Mouse (Mus musculus) G1E (cell line): ENCODE results near the gene Tmem235. TPM values are rescaled to one million over a fixed set of nuclear protein-coding genes. Genes with fewer than 3 reads are reported as not detected.

ENCODE experiments used
- ATAC-seq: 2 replicates; pipeline ENCODE4 v1.8.0; 2016; ENCODE audit warnings: mild to moderate bottlenecking; ENCODE audit not compliant: insufficient number of reproducible peaks, poor library complexity, low FRiP score, severe bottlenecking; ENCODE audit errors: extremely low read depth
- DNase-seq: peaks from one replicate; pipeline ENCODE4 v3.0.0; 2012; ENCODE audit warnings: low spot score
- H3K27me3 ChIP-seq: 2 replicates; pipeline ENCODE4 v1.6.1; 2012; ENCODE audit warnings: mild to moderate bottlenecking, low read length, inconsistent platforms; ENCODE audit not compliant: insufficient read depth
- H3K36me3 ChIP-seq: replicated peaks from 2 replicates; pipeline ENCODE3; 2012; ENCODE audit warnings: mild to moderate bottlenecking, inconsistent platforms
- H3K4me1 ChIP-seq: 2 replicates; pipeline ENCODE4 v1.6.1; 2012; ENCODE audit warnings: low read depth, low read length, inconsistent platforms, mixed read lengths; ENCODE audit not compliant: insufficient read depth
- H3K4me3 ChIP-seq: 2 replicates; pipeline ENCODE4 v1.5.1; 2012; ENCODE audit warnings: low read depth, mild to moderate bottlenecking, inconsistent platforms, low read length, moderate library complexity, mixed read lengths
- H3K9me3 ChIP-seq: replicated peaks from 2 replicates; pipeline ENCODE4 v1.6.1; 2012; ENCODE audit warnings: inconsistent platforms
- CTCF ChIP-seq: IDR thresholded peaks from 2 replicates; pipeline ENCODE4 v1.5.1; 2012; ENCODE audit warnings: low read depth, low read length, inconsistent platforms, mixed read lengths
- GATA1 ChIP-seq: IDR thresholded peaks from 2 replicates; pipeline ENCODE4 v1.6.1; 2012; ENCODE audit warnings: borderline replicate concordance, low read length, inconsistent platforms, mixed read lengths
- GATA2 ChIP-seq: IDR thresholded peaks from 2 replicates; pipeline ENCODE4 v1.6.1; 2012; ENCODE audit warnings: low read depth, low read length, inconsistent platforms, borderline replicate concordance
- POLR2AphosphoS5 ChIP-seq: IDR thresholded peaks from 2 replicates; pipeline ENCODE4 v1.6.1; 2012; ENCODE audit warnings: low read depth, low read length, inconsistent platforms; ENCODE audit not compliant: insufficient replicate concordance
- TAL1 ChIP-seq: conservative IDR thresholded peaks from 2 replicates; pipeline ENCODE4 v1.6.1; 2012; ENCODE audit warnings: low read depth, low read length, inconsistent platforms, mixed read lengths
- polyA plus RNA-seq: library from polyadenylated mRNA; stranded (reverse); fragments of >175 nt; gene quantifications from 2 replicates; pipeline ENCODE4 v1.2.3, GENCODE M21; 2012
- total RNA-seq, 2 experiments: library from RNA; stranded (forward) in 1 of 2; stranded (reverse) in 1 of 2; fragments of 200-1000 nt in 1 of 2; fragments of >200 nt in 1 of 2; fragmentation: Nextera tagmentation in 1 of 2; gene quantifications; 2 replicates each; pipeline ENCODE4 v1.2.3; 2014 to 2017

Tmem235 gene
- total and polyA plus RNA-seq, 3 experiments = not detected

- Histone ChIP-seq H3K4me3 (no peak overlapping the region), H3K27me3 (peaks cover 10% of the 10 kb centered on the region), H3K36me3 (peaks cover 75% of the 10 kb centered on the region), H3K4me1 (peaks cover 26% of the 10 kb centered on the region), H3K9me3 (peaks cover 7% of the 10 kb centered on the region)
- ATAC-seq = no peak
- no peak for TF ChIP-seq TAL1
- TF ChIP-seq GATA1 = no peak
- no peak for TF ChIP-seq POLR2AphosphoS5
- no peak for TF ChIP-seq GATA2
- no peak for TF ChIP-seq CTCF
- no peak for DNase-seq
These were observed 4.6 kb upstream of the Tmem235 start for GRCm38 (mm10) chr11:117855975-117856374.

- peaks cover 7% of the 10 kb centered on the region for H3K9me3 ChIP-seq
- peaks cover 18% of the 10 kb centered on the region for H3K4me1 ChIP-seq
- ATAC-seq = no peak
- no peak for DNase-seq
- TF ChIP-seq CTCF (no peak), GATA1 (no peak), TAL1 (no peak), POLR2AphosphoS5 (no peak), GATA2 (no peak)
- H3K4me3 ChIP-seq = no peak overlapping the region
- H3K27me3 ChIP-seq = peaks cover 24% of the 10 kb centered on the region
- H3K36me3 ChIP-seq = peaks cover 62% of the 10 kb centered on the region
These were observed 3.1 kb upstream of the Tmem235 start for GRCm38 (mm10) chr11:117857462-117857861.

- peaks cover 52% of the 10 kb centered on the region for H3K36me3 ChIP-seq
- DNase-seq (no peak), ATAC-seq (no peak)
- TF ChIP-seq GATA2 = no peak
- no peak for TF ChIP-seq GATA1
- TF ChIP-seq TAL1 = no peak
- no peak for TF ChIP-seq POLR2AphosphoS5
- no peak for TF ChIP-seq CTCF
- peaks cover 7% of the 10 kb centered on the region for H3K9me3 ChIP-seq
- no peak overlapping the region for H3K4me3 ChIP-seq
- H3K4me1 ChIP-seq = peaks cover 17% of the 10 kb centered on the region
- H3K27me3 ChIP-seq = peaks cover 33% of the 10 kb centered on the region
These were observed 2.2 kb upstream of the Tmem235 start for GRCm38 (mm10) chr11:117858392-117858791.

DNA sequence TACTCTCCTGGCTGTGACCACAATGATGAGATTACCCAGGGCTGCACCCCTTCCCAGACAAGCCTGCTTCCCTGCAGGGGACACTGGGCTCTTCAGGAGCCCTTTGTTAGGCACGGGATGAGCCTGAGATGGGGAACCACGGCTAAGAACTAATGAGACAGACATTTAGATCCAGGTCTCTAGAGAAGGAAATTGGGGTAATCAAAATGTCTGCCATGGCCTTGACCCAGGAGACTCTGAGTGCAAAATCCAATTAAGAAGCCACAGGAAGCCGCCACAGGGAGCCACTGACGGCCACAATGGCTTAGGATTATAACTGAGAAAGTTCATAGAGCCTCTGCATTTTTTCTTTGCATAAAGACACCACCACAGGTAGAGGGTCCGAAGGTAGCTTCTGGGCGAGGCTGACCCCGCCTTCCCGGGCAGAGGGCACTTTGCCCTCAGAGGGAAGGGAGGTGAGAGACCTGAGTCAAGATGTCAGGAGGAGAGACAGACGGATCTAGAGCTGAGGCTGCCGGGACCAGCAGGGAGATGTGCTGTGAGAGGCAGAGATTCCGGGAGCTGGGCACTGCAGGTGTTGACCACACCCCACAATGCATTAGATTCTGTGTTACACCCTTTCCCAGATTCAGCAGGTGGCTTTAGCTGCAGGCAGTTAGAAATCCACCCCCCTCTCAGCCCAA is 2.8 kb downstream of the Tmem235 start:
- Histone ChIP-seq H3K36me3 (peaks cover 7% of the 10 kb centered on the region), H3K4me3 (no peak overlapping the region), H3K27me3 (peaks cover 75% of the 10 kb centered on the region), H3K9me3 (no peaks in the 10 kb centered on the region), H3K4me1 (peaks cover 32% of the 10 kb centered on the region)
- TF ChIP-seq GATA2 (no peak), POLR2AphosphoS5 (no peak), TAL1 (no peak), GATA1 (no peak), CTCF (no peak)
- ATAC-seq (no peak), DNase-seq (no peak)

- Histone ChIP-seq H3K9me3 (no peaks in the 10 kb centered on the region), H3K4me3 (no peak overlapping the region), H3K36me3 (no peaks in the 10 kb centered on the region), H3K27me3 (peaks cover 88% of the 10 kb centered on the region), H3K4me1 (peaks cover 32% of the 10 kb centered on the region)
- DNase-seq (no peak), ATAC-seq (no peak)
- TF ChIP-seq POLR2AphosphoS5 = no peak
- TF ChIP-seq CTCF = no peak
- TF ChIP-seq GATA2 = no peak
- TF ChIP-seq GATA1 = no peak
These were observed 4.3 kb downstream of the Tmem235 start for GRCm38 (mm10) chr11:117864805-117865204.

DNA sequence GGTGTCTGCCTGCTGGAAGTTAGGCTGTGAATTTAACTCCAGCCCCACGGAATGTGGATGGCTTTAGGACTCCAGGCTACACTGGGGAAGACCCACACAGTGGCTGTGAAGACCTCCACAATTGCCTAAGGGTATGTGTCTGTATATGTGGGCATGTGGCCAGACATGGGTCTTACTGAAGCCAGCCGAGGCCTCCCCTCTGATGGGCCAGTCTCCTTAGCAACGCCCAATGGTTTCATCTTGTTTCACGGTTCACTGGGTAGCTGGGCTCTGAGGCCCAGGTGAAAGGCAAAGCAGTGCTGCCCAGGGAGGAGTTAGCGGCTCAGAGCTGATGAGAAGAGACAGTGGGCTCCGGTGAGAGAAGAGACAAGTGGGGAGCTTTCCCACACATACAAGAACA is 5.4 kb downstream of the Tmem235 start:
- Histone ChIP-seq H3K4me3 (no peak overlapping the region), H3K36me3 (no peaks in the 10 kb centered on the region), H3K27me3 (peaks cover 84% of the 10 kb centered on the region), H3K9me3 (no peaks in the 10 kb centered on the region), H3K4me1 (peaks cover 36% of the 10 kb centered on the region)
- TF ChIP-seq POLR2AphosphoS5 (no peak), CTCF (no peak), GATA1 (no peak), GATA2 (no peak), TAL1 (no peak)
- ATAC-seq (no peak), DNase-seq (no peak)
